9 mouse cellular contexts compared by ENCODE assay signal in genomic region chr14:104642783-104643182, GRCm38 (mm10).
"Had no signal": no experiment of that assay in that cellular context is flagged by ENCODE, and none has a peak within 500 bp of the region (broad histone marks: within the 10 kb centered on the region; RNA-seq: fewer than 3 reads in every experiment).

No protein-coding gene starts in this region.

- H3K36me3 ChIP-seq: limb, embryonic 12.5 days had no signal

- H3K27ac ChIP-seq: left cerebral cortex, adult 2 months; limb, embryonic 12.5 days; liver, embryonic 14.5 days; stomach, postnatal 0 days had no signal

- DNase-seq: kidney, adult 18-20 months; kidney, postnatal 10 days; lung, adult 18-20 months; midbrain, embryonic 14.5 days; thymus, postnatal 4 days had no signal

- H3K4me2 ChIP-seq: limb, embryonic 12.5 days had no signal

- H3K4me3 ChIP-seq: left cerebral cortex, adult 2 months; limb, embryonic 12.5 days had no signal

- H3K9ac ChIP-seq: limb, embryonic 12.5 days; liver, embryonic 14.5 days had no signal

- H3K9me3 ChIP-seq: limb, embryonic 12.5 days had no signal

- H3K27me3 ChIP-seq: limb, embryonic 12.5 days had no signal
